Mouse (Mus musculus): ENCODE data around the gene Tent4b. TPM values are rescaled to one million over a fixed set of nuclear protein-coding genes. Genes with fewer than 3 reads are reported as not detected.

Tent4b gene
- polyA plus RNA-seq, 1 experiment from 2014 or later = 12.0 TPM

DNA sequence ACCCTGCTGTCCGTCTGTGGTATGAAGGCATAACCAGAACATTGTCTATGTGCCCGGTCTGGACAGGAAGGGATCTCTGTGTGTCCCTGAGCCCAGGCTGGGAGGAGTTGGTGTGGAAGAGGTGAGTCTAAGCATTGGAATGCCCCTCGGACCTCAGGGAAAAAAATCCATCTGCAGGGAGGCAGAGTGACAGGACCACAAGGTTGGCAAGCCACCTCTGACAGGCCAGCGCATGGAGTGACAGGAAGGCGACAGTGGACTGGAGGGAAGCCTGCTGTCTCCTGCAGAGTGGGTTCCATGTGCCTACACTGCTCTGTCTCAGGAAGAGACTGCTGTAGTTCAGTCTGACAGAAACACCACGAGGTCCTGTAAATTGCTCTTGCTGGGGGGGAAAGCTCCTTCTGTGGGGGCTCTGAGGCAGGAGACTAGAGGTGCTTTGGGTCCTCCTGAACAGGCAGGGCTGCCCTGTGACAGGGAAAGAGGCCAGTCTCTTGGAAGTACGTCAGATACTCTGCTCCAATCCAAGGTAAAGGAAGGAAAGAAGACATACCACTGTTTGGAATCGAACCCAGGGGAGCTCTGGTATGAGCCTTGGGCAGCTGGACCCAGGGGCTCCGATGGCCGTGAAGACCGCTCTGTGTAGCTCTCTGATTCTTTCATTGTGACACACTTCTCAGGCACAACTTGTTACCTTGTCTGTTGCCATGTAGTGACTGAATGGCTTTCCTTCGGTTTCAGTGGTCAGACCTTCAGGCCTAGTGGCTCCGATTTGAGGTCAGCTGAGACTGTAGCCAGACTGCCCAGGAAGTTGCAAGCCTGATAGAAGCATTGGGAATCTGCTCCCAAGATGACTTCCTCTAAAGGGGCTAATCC lies 84.5 kb downstream of the Tent4b start:
- no peaks in the 10 kb centered on the region; the same call in 1 of the 2 replicates for H3K4me1 ChIP-seq (ENCODE audit: control insufficient read depth, insufficient read depth, low read length)
- no peak overlapping the region for H3K4me2 ChIP-seq (ENCODE audit: low read depth, low read length)
- WGBS = 69% methylated on average over 13 of the region's 13 CpGs
- H3K27ac ChIP-seq (replicated peaks; ENCODE audit: low read depth, low read length) = no peak overlapping the region
- no peak; the same call in 1 of the 2 replicates for ATAC-seq (replicated peaks; ENCODE audit: insufficient number of reproducible peaks, low FRiP score, low TSS enrichment, low read depth)
- H3K27me3 ChIP-seq (ENCODE audit: control insufficient read depth, insufficient read depth, low read length) = no peaks in the 10 kb centered on the region
- no peak for DNase-seq (ENCODE audit: low spot score)
- H3K4me3 ChIP-seq (ENCODE audit: low read depth, low read length) = no peak overlapping the region
- H3K9ac ChIP-seq (replicated peaks; ENCODE audit: low read length) = no peak overlapping the region
- H3K36me3 ChIP-seq (replicated peaks; ENCODE audit: control insufficient read depth, insufficient read depth, low read depth, low read length) = no peaks in the 10 kb centered on the region
- H3K9me3 ChIP-seq (replicated peaks; ENCODE audit: control insufficient read depth, low read length) = no peaks in the 10 kb centered on the region

DNA sequence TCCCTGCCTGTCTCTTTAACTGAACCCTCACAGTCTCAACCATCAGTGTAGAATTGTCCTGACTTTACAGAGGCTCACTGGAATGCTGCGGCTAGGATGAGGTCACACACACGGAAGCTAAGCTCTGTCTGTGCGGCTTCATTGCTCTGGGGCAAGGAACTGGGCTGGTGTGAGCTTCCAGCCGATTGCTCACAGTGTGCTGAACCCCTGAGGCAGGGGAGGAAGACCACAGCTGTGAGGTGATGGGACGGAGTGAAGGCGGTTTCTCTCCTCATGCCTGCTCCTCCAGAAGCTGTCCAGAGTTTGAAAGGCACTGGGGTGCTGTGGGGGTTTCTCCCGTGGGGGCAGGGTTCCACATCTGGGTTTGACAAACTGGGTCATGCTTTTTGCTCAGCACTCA lies 85.7 kb downstream of the Tent4b start:
- ATAC-seq (replicated peaks; ENCODE audit: insufficient number of reproducible peaks, low FRiP score, low TSS enrichment, low read depth) = no peak
- no peaks in the 10 kb centered on the region for H3K27me3 ChIP-seq (ENCODE audit: control insufficient read depth, insufficient read depth, low read length)
- H3K4me3 ChIP-seq (ENCODE audit: low read depth, low read length) = no peak overlapping the region
- H3K36me3 ChIP-seq (replicated peaks; ENCODE audit: control insufficient read depth, insufficient read depth, low read depth, low read length) = no peaks in the 10 kb centered on the region
- WGBS = 36% methylated on average over 7 of the region's 7 CpGs
- no peak overlapping the region for H3K27ac ChIP-seq (replicated peaks; ENCODE audit: low read depth, low read length)
- H3K4me2 ChIP-seq (ENCODE audit: low read depth, low read length) = no peak overlapping the region
- peak; percentile 45 for DNase-seq (ENCODE audit: low spot score)
- H3K4me1 ChIP-seq (ENCODE audit: control insufficient read depth, insufficient read depth, low read length) = no peaks in the 10 kb centered on the region; the same call in 1 of the 2 replicates
- no peaks in the 10 kb centered on the region for H3K9me3 ChIP-seq (replicated peaks; ENCODE audit: control insufficient read depth, low read length)
- H3K9ac ChIP-seq (replicated peaks; ENCODE audit: low read length) = no peak overlapping the region

DNA sequence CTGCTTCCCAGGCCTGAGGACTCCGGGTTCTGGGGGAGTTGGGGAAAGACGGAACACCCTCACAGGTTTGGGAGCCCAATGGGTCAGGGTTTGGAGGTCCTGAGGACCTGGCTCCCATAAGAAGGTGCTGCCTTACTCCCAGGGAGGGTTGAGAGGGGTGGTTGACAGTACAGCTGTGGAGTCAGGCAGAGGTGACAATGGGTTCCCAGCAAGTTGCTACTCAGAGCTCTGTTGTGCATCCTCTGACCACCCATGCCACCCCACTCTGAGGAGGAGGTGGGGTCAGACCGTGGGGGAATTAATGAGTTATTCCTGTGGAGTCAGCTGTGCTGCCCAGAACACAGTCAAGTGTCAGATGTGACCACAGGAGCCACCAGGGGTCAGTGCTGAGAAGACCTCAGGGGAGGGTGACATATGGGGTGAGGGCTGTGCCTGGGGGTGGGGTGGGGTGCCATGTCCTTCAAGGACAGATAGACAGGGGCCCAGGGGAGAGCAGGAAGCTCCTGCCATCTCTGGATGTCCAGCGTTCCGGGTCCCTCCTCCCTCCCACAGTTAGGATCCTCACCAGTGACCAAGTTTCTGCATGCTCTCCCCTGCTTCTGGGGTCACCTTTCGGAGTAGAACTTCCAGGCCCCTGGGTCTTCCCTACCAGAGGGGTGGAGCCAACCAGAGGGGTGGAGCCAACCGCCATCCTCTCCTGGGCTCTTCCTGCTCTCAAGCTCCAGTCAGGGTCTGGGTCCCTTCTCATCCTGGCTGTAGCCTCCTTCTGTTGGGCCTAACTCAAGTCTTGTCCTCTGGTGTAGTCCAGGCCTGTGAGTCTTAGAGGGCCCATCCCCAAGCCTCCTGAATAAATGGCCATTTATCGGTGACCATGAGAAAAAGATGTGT lies 86.7 kb downstream of the Tent4b start:
- Histone ChIP-seq H3K4me3 (ENCODE audit: low read depth, low read length) (no peak overlapping the region), H3K9me3 (replicated peaks; ENCODE audit: control insufficient read depth, low read length) (no peaks in the 10 kb centered on the region), H3K27ac (replicated peaks; ENCODE audit: low read depth, low read length) (no peak overlapping the region), H3K4me2 (ENCODE audit: low read depth, low read length) (no peak overlapping the region), H3K4me1 (ENCODE audit: control insufficient read depth, insufficient read depth, low read length) (no peaks in the 10 kb centered on the region; the same call in 1 of the 2 replicates), H3K36me3 (replicated peaks; ENCODE audit: control insufficient read depth, insufficient read depth, low read depth, low read length) (no peaks in the 10 kb centered on the region), H3K27me3 (ENCODE audit: control insufficient read depth, insufficient read depth, low read length) (no peaks in the 10 kb centered on the region), H3K9ac (replicated peaks; ENCODE audit: low read length) (no peak overlapping the region)
- ATAC-seq (replicated peaks; ENCODE audit: insufficient number of reproducible peaks, low FRiP score, low TSS enrichment, low read depth) = no peak
- WGBS = 90% methylated on average over 8 of the region's 8 CpGs
- DNase-seq (ENCODE audit: low spot score) = no peak

DNA sequence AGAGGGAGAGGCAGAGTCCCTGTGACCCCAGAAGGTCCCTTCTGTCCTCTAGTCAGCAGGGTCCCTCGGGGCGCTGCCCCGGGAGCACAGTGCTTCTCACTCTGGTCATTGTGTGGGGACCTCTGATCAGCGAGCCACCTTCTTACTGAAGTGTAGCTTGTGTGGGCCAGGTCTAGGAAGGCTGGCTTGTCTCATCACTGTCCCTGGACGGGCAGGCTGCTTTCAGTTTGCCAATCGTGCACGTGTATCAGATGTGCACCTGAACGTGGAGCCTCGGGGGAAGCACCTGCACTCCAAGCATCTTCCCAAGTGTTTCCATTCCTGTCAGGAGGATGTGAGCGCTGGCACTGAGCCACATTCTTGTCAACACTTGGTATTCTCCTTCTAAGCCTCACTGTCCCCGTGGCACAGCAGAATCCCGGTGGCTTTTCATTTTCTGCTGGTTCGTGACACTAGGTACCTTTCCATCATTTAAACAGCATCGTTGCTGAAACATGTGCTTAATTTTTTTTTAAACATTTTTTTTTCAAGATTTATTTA lies 87.5 kb downstream of the Tent4b start:
- Histone ChIP-seq H3K36me3 (replicated peaks; ENCODE audit: control insufficient read depth, insufficient read depth, low read depth, low read length) (no peaks in the 10 kb centered on the region), H3K4me3 (ENCODE audit: low read depth, low read length) (no peak overlapping the region), H3K9me3 (replicated peaks; ENCODE audit: control insufficient read depth, low read length) (no peaks in the 10 kb centered on the region), H3K27me3 (ENCODE audit: control insufficient read depth, insufficient read depth, low read length) (no peaks in the 10 kb centered on the region), H3K27ac (replicated peaks; ENCODE audit: low read depth, low read length) (no peak overlapping the region), H3K4me1 (ENCODE audit: control insufficient read depth, insufficient read depth, low read length) (no peaks in the 10 kb centered on the region; the same call in 1 of the 2 replicates), H3K9ac (replicated peaks; ENCODE audit: low read length) (no peak overlapping the region), H3K4me2 (ENCODE audit: low read depth, low read length) (no peak overlapping the region)
- 81% methylated on average over 14 of the region's 14 CpGs for WGBS
- no peak for DNase-seq (ENCODE audit: low spot score)
- no peak for ATAC-seq (replicated peaks; ENCODE audit: insufficient number of reproducible peaks, low FRiP score, low TSS enrichment, low read depth)

DNA sequence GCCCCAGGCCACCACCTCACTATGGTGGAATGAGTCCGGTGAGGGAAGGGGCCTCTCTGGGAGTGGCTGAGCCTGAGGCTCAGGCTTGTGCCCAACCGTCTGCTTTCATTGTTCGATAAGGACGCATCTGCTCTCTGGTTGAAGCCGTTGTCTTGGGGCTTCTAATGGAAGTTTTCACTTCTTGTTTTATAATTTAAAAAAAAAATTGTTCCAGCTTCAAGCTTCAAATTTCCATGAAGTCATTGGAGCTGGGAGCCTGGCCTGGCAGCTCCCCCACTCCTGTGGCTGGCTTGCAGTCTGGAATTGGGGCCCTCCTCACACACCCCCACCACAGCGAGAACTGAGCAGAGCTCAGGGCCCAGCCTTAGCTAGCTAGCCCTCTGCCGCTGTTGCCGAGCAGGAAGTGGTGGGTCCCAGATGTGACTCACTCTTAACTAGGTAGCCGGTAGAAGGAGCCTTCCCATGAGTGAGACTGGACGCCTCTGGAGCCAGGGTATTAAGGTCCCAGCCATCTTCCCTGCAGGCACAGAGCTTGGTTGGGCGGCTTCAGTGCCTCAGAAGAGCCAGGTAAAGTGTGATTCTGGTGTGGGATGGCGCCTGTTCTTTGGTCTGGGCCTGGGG lies 89.7 kb downstream of the Tent4b start:
- ATAC-seq (replicated peaks; ENCODE audit: insufficient number of reproducible peaks, low FRiP score, low TSS enrichment, low read depth) = no peak
- H3K27ac ChIP-seq (replicated peaks; ENCODE audit: low read depth, low read length) = no peak overlapping the region
- WGBS = 63% methylated on average over 12 of the region's 12 CpGs
- H3K4me1 ChIP-seq (ENCODE audit: control insufficient read depth, insufficient read depth, low read length) = no peaks in the 10 kb centered on the region; the same call in 1 of the 2 replicates
- no peak overlapping the region for H3K4me3 ChIP-seq (ENCODE audit: low read depth, low read length)
- H3K4me2 ChIP-seq (ENCODE audit: low read depth, low read length) = no peak overlapping the region
- H3K36me3 ChIP-seq (replicated peaks; ENCODE audit: control insufficient read depth, insufficient read depth, low read depth, low read length) = no peaks in the 10 kb centered on the region
- DNase-seq (ENCODE audit: low spot score) = no peak
- no peaks in the 10 kb centered on the region for H3K9me3 ChIP-seq (replicated peaks; ENCODE audit: control insufficient read depth, low read length)
- H3K9ac ChIP-seq (replicated peaks; ENCODE audit: low read length) = peak overlapping the region; percentile 18
- H3K27me3 ChIP-seq (ENCODE audit: control insufficient read depth, insufficient read depth, low read length) = no peaks in the 10 kb centered on the region

DNA sequence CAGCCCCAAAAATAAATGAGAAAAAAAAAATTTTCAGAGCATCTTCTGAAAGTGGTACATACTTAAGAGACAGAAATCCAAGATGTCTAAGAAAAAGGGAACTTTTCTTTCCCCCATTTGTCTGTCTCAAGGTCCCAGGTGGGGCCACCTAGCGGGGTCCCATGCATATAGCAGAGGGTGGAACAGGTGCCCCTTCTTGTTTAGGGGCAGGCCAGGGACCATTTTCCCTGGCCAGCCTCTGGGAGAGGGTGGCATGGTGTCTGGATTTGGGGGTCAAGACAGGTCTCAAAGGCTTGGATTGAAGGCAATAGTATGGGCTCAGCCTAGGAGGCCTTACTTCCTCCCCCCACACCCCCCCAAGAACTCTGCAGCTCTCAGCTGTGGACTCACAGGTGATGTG lies 90.9 kb downstream of the Tent4b start:
- no peak overlapping the region for H3K9ac ChIP-seq (replicated peaks; ENCODE audit: low read length)
- no peak for DNase-seq (ENCODE audit: low spot score)
- H3K27me3 ChIP-seq (ENCODE audit: control insufficient read depth, insufficient read depth, low read length) = no peaks in the 10 kb centered on the region
- ATAC-seq (replicated peaks; ENCODE audit: insufficient number of reproducible peaks, low FRiP score, low TSS enrichment, low read depth) = no peak
- WGBS = 52% methylated on average over 1 of the region's 1 CpGs
- no peaks in the 10 kb centered on the region for H3K9me3 ChIP-seq (replicated peaks; ENCODE audit: control insufficient read depth, low read length)
- H3K4me2 ChIP-seq (ENCODE audit: low read depth, low read length) = no peak overlapping the region
- no peaks in the 10 kb centered on the region; the same call in 1 of the 2 replicates for H3K4me1 ChIP-seq (ENCODE audit: control insufficient read depth, insufficient read depth, low read length)
- no peaks in the 10 kb centered on the region for H3K36me3 ChIP-seq (replicated peaks; ENCODE audit: control insufficient read depth, insufficient read depth, low read depth, low read length)
- H3K4me3 ChIP-seq (ENCODE audit: low read depth, low read length) = no peak overlapping the region
- no peak overlapping the region for H3K27ac ChIP-seq (replicated peaks; ENCODE audit: low read depth, low read length)

DNA sequence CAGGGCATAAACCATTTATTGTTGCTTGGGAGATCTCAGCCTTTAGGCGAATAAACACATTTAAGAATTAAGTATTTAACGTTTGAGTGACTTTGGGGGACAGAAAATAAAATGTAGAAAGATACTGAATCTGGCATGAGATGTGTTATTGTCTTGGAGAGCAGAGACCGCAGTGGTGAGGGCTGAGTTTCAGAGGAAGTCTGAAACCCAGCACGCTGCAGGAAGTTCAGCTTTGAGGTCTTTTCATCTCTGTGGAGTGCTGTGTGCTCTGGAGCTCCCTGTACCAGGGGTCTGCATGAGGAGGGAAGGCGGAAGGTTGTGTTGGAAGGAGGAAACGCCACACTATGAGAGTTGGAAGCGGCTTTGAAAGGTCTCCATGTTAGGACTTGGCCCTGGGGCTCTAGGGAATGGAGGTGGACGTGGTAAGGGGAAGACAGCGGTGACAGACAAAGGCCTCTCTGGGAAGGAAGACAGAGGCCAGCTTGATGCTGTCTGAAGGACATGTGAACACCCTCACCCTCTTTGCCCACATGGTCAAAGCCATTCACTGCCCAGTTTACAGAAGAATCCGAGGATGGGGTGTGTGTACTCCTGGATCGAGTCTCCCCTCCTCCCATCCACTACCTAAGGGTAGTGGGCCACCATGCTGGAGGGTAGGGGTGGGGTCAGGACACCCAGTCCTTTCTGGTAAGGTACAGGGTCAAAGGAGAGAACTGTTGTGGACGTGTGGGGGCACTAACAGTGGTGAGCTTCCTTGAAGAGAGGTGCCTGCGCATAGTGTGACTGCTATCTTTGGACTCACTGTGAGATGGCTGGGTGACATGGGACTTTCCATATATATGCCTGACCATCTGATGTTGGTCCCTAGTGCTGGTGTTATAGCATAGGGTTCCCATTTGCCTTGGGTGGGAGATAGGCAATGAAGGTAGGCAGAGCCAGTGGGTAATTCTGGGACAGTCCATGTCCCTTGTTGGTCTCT lies 91.6 kb downstream of the Tent4b start:
- no peaks in the 10 kb centered on the region for H3K4me1 ChIP-seq (ENCODE audit: control insufficient read depth, insufficient read depth, low read length)
- no peak for ATAC-seq (replicated peaks; ENCODE audit: insufficient number of reproducible peaks, low FRiP score, low TSS enrichment, low read depth)
- no peak overlapping the region for H3K4me2 ChIP-seq (ENCODE audit: low read depth, low read length)
- no peaks in the 10 kb centered on the region for H3K36me3 ChIP-seq (replicated peaks; ENCODE audit: control insufficient read depth, insufficient read depth, low read depth, low read length)
- no peak overlapping the region for H3K4me3 ChIP-seq (ENCODE audit: low read depth, low read length)
- 80% methylated on average over 13 of the region's 13 CpGs for WGBS
- no peak overlapping the region for H3K27ac ChIP-seq (replicated peaks; ENCODE audit: low read depth, low read length)
- H3K27me3 ChIP-seq (ENCODE audit: control insufficient read depth, insufficient read depth, low read length) = no peaks in the 10 kb centered on the region
- H3K9me3 ChIP-seq (replicated peaks; ENCODE audit: control insufficient read depth, low read length) = no peaks in the 10 kb centered on the region
- no peak overlapping the region for H3K9ac ChIP-seq (replicated peaks; ENCODE audit: low read length)
- no peak for DNase-seq (ENCODE audit: low spot score)
